In genomic region chr10:86730823-86731499, GRCm38 (mm10) we compare ENCODE assay signal across 8 mouse cellular contexts. TPM values are rescaled to one million over a fixed set of nuclear protein-coding genes. Genes with fewer than 3 reads are reported as not detected.
DNase-seq lines count a peak whose midpoint lies in the region; ATAC-seq and TF ChIP-seq lines count a peak whose summit lies in the region.

No protein-coding gene starts in this region.

- peaks cover 0 to 7% of the 10 kb centered on the region in 2 experiments; a peak in 2 of 4 replicates for H3K4me1 ChIP-seq in MEL (ENCODE audit: control insufficient read depth in 1 of 2, insufficient read depth in 2 of 2, low read length in 2 of 2)
- H3K4me1 ChIP-seq in forebrain, embryonic 16.5 days (replicated peaks; ENCODE audit: control insufficient read depth, insufficient read depth, low read length), result peaks cover 6% of the 10 kb centered on the region
- H3K4me1 ChIP-seq in lung, adult 2 months (ENCODE audit: control insufficient read depth, insufficient read depth, low read length), result no peaks in the 10 kb centered on the region

- H3K4me3 ChIP-seq in MEL (ENCODE audit: control insufficient read depth in 1 of 2, insufficient read depth in 1 of 2, low read depth in 2 of 2, low read length in 2 of 2), result no peak overlapping the region
- H3K4me3 ChIP-seq in forebrain, embryonic 16.5 days (replicated peaks; ENCODE audit: low read length), result peak overlapping the region; percentile 47
- H3K4me3 ChIP-seq in lung, adult 2 months (replicated peaks; ENCODE audit: extremely low read depth, low read depth, low read length), result peak overlapping the region; percentile 69

- H3K27me3 ChIP-seq in MEL (ENCODE audit: control insufficient read depth in 1 of 2, insufficient read depth in 2 of 2, low read length in 2 of 2), result no peaks in the 10 kb centered on the region
- no peaks in the 10 kb centered on the region for H3K27me3 ChIP-seq in forebrain, embryonic 16.5 days (replicated peaks; ENCODE audit: control insufficient read depth, insufficient read depth, low read length)

- intact Hi-C loops in heart, postnatal 36 days (cut with DNase I), result loop anchor here (2.0 kb wide), 3 partner anchors 26 to 256 kb away; partner anchors contain the start of genes Hsp90b1 and Ttc41

- H3K4me2 ChIP-seq in forebrain, embryonic 16.5 days (ENCODE audit: low read length), result peak overlapping the region; percentile 64

- no peak for TF ChIP-seq EP300 in MEL (IDR thresholded peaks at IDR 0.05; ENCODE audit: low read depth in 1 of 2, low read length in 2 of 2)

- peak; percentile 90 for TF ChIP-seq RAD21 in MEL (IDR thresholded peaks at IDR 0.05; ENCODE audit: low read depth, low read length)

- peak; percentile 88 to 94 (median 90) for TF ChIP-seq CTCF in MEL (IDR thresholded peaks at IDR 0.05 in 2 of 3, conservative IDR thresholded peaks at IDR 0.05 in 1 of 3; ENCODE audit: control insufficient read depth in 1 of 3, insufficient read depth in 1 of 3, low read depth in 2 of 3, low read length in 3 of 3, poor library complexity in 1 of 3, severe bottlenecking in 1 of 3)
- peak; percentile 68 for TF ChIP-seq CTCF in lung, adult 2 months (IDR thresholded peaks at IDR 0.05; ENCODE audit: insufficient read depth, low read length)

- no peak for TF ChIP-seq POLR2A in MEL (IDR thresholded peaks at IDR 0.05; ENCODE audit: control insufficient read depth in 1 of 2, insufficient read depth in 1 of 2, low read depth in 1 of 2, low read length in 2 of 2, poor library complexity in 1 of 2)
- TF ChIP-seq POLR2A in lung, adult 2 months (IDR thresholded peaks at IDR 0.05; ENCODE audit: borderline replicate concordance, extremely low read depth, low read depth, low read length), result no peak

- ATAC-seq in forebrain, embryonic 16.5 days, result peak; percentile 69
- peak; percentile 46; the same call in 1 of the 2 replicates for ATAC-seq in neutrophil, adult 5-6 weeks (ENCODE audit: extremely low read depth, insufficient number of reproducible peaks, low FRiP score, poor library complexity, severe bottlenecking)

- peak; percentile 83 for DNase-seq in MEL (ENCODE audit: low read depth, low spot score)
- peak; percentile 85 to 90 for DNase-seq in cerebellum, adult 18-20 months
- peak; percentile 85 to 90 for DNase-seq in heart, postnatal 36 days
- peak; percentile 50 to 94 for DNase-seq in layer of hippocampus, adult 18-20 months (ENCODE audit: low spot score in 2 of 2)
- peak; percentile 88 for DNase-seq in lung, adult 2 months
- peak; percentile 65 for DNase-seq in testis, postnatal 14 days (ENCODE audit: low spot score)

- H3K27ac ChIP-seq in MEL (ENCODE audit: control insufficient read depth, low read depth, low read length), result no peak overlapping the region
- H3K27ac ChIP-seq in forebrain, embryonic 16.5 days (ENCODE audit: low read length), result no peak overlapping the region

- no peaks in the 10 kb centered on the region; the same call in 1 of the 2 replicates for H3K79me2 ChIP-seq in MEL (ENCODE audit: control insufficient read depth, insufficient read depth, low read length, poor library complexity)

- H3K9me3 ChIP-seq in MEL (replicated peaks; ENCODE audit: insufficient read depth, low read length), result no peaks in the 10 kb centered on the region
- H3K9me3 ChIP-seq in forebrain, embryonic 16.5 days (ENCODE audit: control insufficient read depth, low read length), result no peaks in the 10 kb centered on the region

- WGBS in forebrain, embryonic 16.5 days, result 12% methylated on average over 22 of the region's 22 CpGs
- WGBS in lung, adult 2 months, result 5% methylated on average over 22 of the region's 22 CpGs

- peaks cover 0 to 3% of the 10 kb centered on the region in 2 experiments; a peak in 1 of 4 replicates for H3K36me3 ChIP-seq in MEL (ENCODE audit: control insufficient read depth in 1 of 2, insufficient read depth in 2 of 2, low read length in 2 of 2)
- H3K36me3 ChIP-seq in forebrain, embryonic 16.5 days (ENCODE audit: control insufficient read depth, insufficient read depth), result no peaks in the 10 kb centered on the region

- H3K9ac ChIP-seq in MEL (ENCODE audit: control insufficient read depth, low read depth, low read length, poor library complexity, severe bottlenecking), result no peak overlapping the region
- peak overlapping the region; percentile 58 for H3K9ac ChIP-seq in forebrain, embryonic 16.5 days (replicated peaks; ENCODE audit: low read depth, low read length)

TF ChIP-seq in MEL, 35 proteins besides CTCF, POLR2A, EP300 and RAD21:
- TF ChIP-seq SMC3 (IDR thresholded peaks at IDR 0.05; ENCODE audit: low read depth, low read length) (peak; percentile 81), ZC3H11A (IDR thresholded peaks at IDR 0.05; ENCODE audit: low read depth, low read length) (peak; percentile 80), HCFC1 (IDR thresholded peaks at IDR 0.05; ENCODE audit: low read depth, low read length) (no peak)

RNA-seq across cellular contexts. Expression of gene Ttc41, which starts 25.4 kb away (rescaled TPM):
- 0.78 and 1.0 TPM in 2 replicates for total RNA-seq in MEL (2012; rRNA removed)
- polyA plus RNA-seq in MEL (2012; ENCODE audit: insufficient read depth in 1 of 2, insufficient read length in 2 of 2, low read depth in 1 of 2, low replicate concordance in 2 of 2, missing spikeins in 1 of 2), result 1 to 10 TPM in 1 of 2 experiments, not detected in 1; 2.1 TPM
- polyA plus RNA-seq in forebrain, embryonic 16.5 days (2015; fragmentation: Nextera tagmentation; extraction: Ambion mirVana), result 1.1 and 1.6 TPM in 2 replicates
- total RNA-seq in heart, postnatal 36 days (2021), result 1 to 10 TPM; 1.4 to 2.2 TPM
- total RNA-seq in layer of hippocampus, adult 18-20 months (2021), result 1 to 10 TPM; 1.2 to 1.3 TPM
- 0.80 and 1.4 TPM in 2 replicates for polyA plus RNA-seq in lung, adult 2 months (2012; rRNA removed)
- 0.58 and 1.5 TPM in 2 replicates for total RNA-seq in neutrophil, adult 5-6 weeks (2017)

RNA-seq across cellular contexts. Expression of gene Hsp90b1, which starts 25.7 kb away (rescaled TPM):
- total RNA-seq in MEL (2012; rRNA removed), result 404 and 420 TPM in 2 replicates
- polyA plus RNA-seq in MEL (2012; ENCODE audit: insufficient read depth in 1 of 2, insufficient read length in 2 of 2, low read depth in 1 of 2, low replicate concordance in 2 of 2, missing spikeins in 1 of 2), result 100 to 1,000 TPM; 150 to 555 TPM
- polyA plus RNA-seq in forebrain, embryonic 16.5 days (2015; fragmentation: Nextera tagmentation; extraction: Ambion mirVana), result 279 and 302 TPM in 2 replicates
- total RNA-seq in heart, postnatal 36 days (2021), result 100 to 1,000 TPM; 360 to 389 TPM
- 100 to 1,000 TPM; 331 to 352 TPM for total RNA-seq in layer of hippocampus, adult 18-20 months (2021)
- polyA plus RNA-seq in lung, adult 2 months (2012; rRNA removed), result 39.1 and 81.4 TPM in 2 replicates
- total RNA-seq in neutrophil, adult 5-6 weeks (2017), result 356 and 362 TPM in 2 replicates

RNA-seq across cellular contexts. Expression of gene Gm49358, which starts 32.8 kb away (rescaled TPM):
- total RNA-seq in MEL (2012; rRNA removed), result 1.3 and 1.8 TPM in 2 replicates
- not detected for polyA plus RNA-seq in MEL (2012; ENCODE audit: insufficient read depth in 1 of 2, insufficient read length in 2 of 2, low read depth in 1 of 2, low replicate concordance in 2 of 2, missing spikeins in 1 of 2)
- polyA plus RNA-seq in forebrain, embryonic 16.5 days (2015; fragmentation: Nextera tagmentation; extraction: Ambion mirVana), result not detected in 2 replicates
- 10 to 100 TPM; 10.3 to 14.5 TPM for total RNA-seq in heart, postnatal 36 days (2021)
- total RNA-seq in layer of hippocampus, adult 18-20 months (2021), result 10 to 100 TPM; 29.2 to 41.2 TPM
- polyA plus RNA-seq in lung, adult 2 months (2012; rRNA removed), result not detected in 2 replicates
- 2.2 TPM in 1 of 2 replicates, not detected in the other for total RNA-seq in neutrophil, adult 5-6 weeks (2017)

RNA-seq across cellular contexts. Expression of gene Nt5dc3, which starts 47.8 kb away (rescaled TPM):
- total RNA-seq in MEL (2012; rRNA removed), result 7.0 and 9.7 TPM in 2 replicates
- polyA plus RNA-seq in MEL (2012; ENCODE audit: insufficient read depth in 1 of 2, insufficient read length in 2 of 2, low read depth in 1 of 2, low replicate concordance in 2 of 2, missing spikeins in 1 of 2), result 10 to 100 TPM in 1 of 2 experiments, not detected in 1; 15.6 TPM
- 7.8 and 8.1 TPM in 2 replicates for polyA plus RNA-seq in forebrain, embryonic 16.5 days (2015; fragmentation: Nextera tagmentation; extraction: Ambion mirVana)
- 10 to 100 TPM; 30.8 to 38.3 TPM for total RNA-seq in heart, postnatal 36 days (2021)
- total RNA-seq in layer of hippocampus, adult 18-20 months (2021), result 100 to 1,000 TPM; 132 to 138 TPM
- 8.6 and 12.8 TPM in 2 replicates for polyA plus RNA-seq in lung, adult 2 months (2012; rRNA removed)
- 4.2 and 4.3 TPM in 2 replicates for total RNA-seq in neutrophil, adult 5-6 weeks (2017)

Comparison
In these comparisons a context has a peak if more than half of its experiments do, and no peak if none do; other contexts are left out.
1. H3K4me3 ChIP-seq: peak in forebrain, embryonic 16.5 days (single experiment) and lung, adult 2 months (single experiment); none in MEL (0 of 2).
2. Peak in every context shown above with its lines, with median percentiles within 50 percentile points of each other: DNase-seq.